Mouse (Mus musculus) Patski (cell line): ENCODE results near the gene Nt5c3. TPM values are rescaled to one million over a fixed set of nuclear protein-coding genes. Genes with fewer than 3 reads are reported as not detected.

Experiments
- ATAC-seq: fragments of 100-300 bp; one replicate; pipeline ENCODE4 v1.8.0; 2021
- CTCF ChIA-PET: fragments of 350-600 bp; sonication (Branson Sonifier 250); formaldehyde crosslinking; loops from one replicate; lab custom pipeline; 2022; ENCODE audit warnings: inconsistent platforms; lab: Charles Lee
- POLR2A ChIA-PET: fragments of 350-600 bp; sonication (Branson Sonifier 250); formaldehyde crosslinking; loops from one replicate; lab custom pipeline; 2022; ENCODE audit warnings: antibody characterized with exemption, inconsistent platforms; lab: Charles Lee
- DNase-seq: peaks from one replicate; pipeline ENCODE4 v3.0.0-alpha.2; 2011; ENCODE audit warnings: low read depth, low spot score
- H3K27me3 ChIP-seq: fragments of 371-371 bp; one replicate; pipeline ENCODE4 v1.5.1; 2021
- CTCF ChIP-seq: fragments of 100-300 bp; IDR thresholded peaks from one replicate; pipeline ENCODE4 v1.5.1; 2021
- in situ Hi-C: fragments of 300-500 bp; cut with MboI; formaldehyde crosslinking; loops from 3 replicates; pipeline ENCODE4 v1.11.1; 2018; ENCODE audit warnings: low pct_unique_long_range_greater_than_20kb, mixed read lengths
- polyA plus RNA-seq: library from polyadenylated mRNA; unstranded; gene quantifications from one replicate; pipeline ENCODE4 v1.2.3, GENCODE M21; 2021

Nt5c3 gene
- polyA plus RNA-seq, 1 experiment from 2014 or later, result 37.3 TPM

DNA sequence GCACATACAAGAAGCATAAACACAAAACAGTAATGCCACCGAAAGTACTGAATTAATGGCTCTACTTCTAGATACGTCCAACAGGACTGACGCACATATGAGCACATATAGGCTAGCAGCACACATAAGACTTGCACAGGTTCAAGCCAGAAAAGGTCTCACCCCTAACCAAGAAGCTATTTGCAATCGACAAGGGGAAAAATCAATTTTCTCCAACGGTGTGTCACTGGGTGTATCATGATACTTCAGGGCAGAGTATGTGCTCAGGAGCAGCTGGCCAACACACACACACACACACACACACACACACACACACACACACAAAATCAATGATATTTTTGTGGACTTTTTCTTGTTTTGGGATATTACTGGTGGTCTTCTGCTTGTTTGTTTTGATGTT lies 18.2 kb downstream of the Nt5c3 start:
- no peak for DNase-seq
- no peak for ATAC-seq
- in situ Hi-C loops, result loop anchor here (5.0 kb wide), 1 partner anchor 93 kb away; no protein-coding TSS in a partner anchor
- ChIA-PET CTCF (no interaction called here), POLR2A (no interaction called here)
- no peaks in the 10 kb centered on the region for H3K27me3 ChIP-seq
- no peak for TF ChIP-seq CTCF

GRCm38 (mm10) chr6:56904982-56905381 lies 18.8 kb downstream of the Nt5c3 start:
- H3K27me3 ChIP-seq, result no peaks in the 10 kb centered on the region
- ATAC-seq (no peak), DNase-seq (no peak)
- ChIA-PET CTCF (no interaction called here), POLR2A (no interaction called here)
- TF ChIP-seq CTCF, result no peak
- in situ Hi-C loops, result loop anchor here (5.0 kb wide), 1 partner anchor 93 kb away; no protein-coding TSS in a partner anchor

DNA sequence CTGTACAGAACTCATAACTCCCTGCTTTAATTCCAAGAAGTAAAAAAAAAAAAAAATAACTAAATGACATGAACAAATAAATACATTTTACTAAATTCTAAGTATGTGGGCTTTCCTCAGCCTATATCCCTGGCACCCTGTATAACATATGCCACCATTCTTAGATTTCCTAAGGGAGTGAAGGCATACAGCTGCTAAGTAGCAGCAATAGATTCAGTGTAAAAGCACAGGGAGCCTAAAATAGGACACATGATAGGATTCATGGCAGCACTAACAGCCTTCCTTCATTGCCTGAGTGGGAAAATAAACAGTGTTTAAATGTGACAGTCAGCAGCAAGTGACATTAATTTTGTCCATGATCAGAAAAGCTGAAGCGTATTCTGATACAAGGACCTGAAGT lies 19.4 kb downstream of the Nt5c3 start:
- CTCF ChIA-PET, result interaction anchor here (1.0 to 1.4 kb wide), 2 partner anchors 12 to 13 kb away, joined by 3 read pairs; no protein-coding TSS in a partner anchor
- no peak for TF ChIP-seq CTCF
- no peak for ATAC-seq
- POLR2A ChIA-PET, result no interaction called here
- no peak for DNase-seq
- no peaks in the 10 kb centered on the region for H3K27me3 ChIP-seq
- in situ Hi-C loops, result no loop called here

DNA sequence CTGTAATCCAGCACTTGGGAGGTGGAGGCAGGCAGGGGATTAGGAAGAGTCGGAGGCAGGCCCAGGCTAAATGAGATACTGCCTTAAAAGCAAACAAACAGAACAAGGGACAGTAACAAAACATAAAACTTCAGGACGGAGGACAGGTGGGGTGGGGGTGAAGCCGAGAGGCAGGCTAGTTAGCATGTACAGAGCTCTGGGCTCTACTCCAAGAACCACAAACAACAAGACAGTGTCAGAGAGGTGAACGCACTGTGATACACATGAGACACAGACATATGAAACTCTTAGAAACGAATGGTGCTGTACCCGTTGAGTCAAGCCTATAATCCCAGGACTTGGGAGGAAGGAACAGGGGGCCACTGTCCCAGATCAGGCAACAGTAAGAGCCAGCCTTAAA lies 19.9 kb downstream of the Nt5c3 start:
- ChIA-PET POLR2A (no interaction called here), CTCF (interaction anchor here (1.0 to 1.4 kb wide), 2 partner anchors 12 to 14 kb away, joined by 3 read pairs; no protein-coding TSS in a partner anchor)
- in situ Hi-C loops, result no loop called here
- ATAC-seq (peak; percentile 34), DNase-seq (no peak)
- no peak for TF ChIP-seq CTCF
- no peaks in the 10 kb centered on the region for H3K27me3 ChIP-seq

GRCm38 (mm10) chr6:56902606-56903520 lies 20.9 kb downstream of the Nt5c3 start:
- TF ChIP-seq CTCF, result no peak
- POLR2A ChIA-PET, result no interaction called here
- H3K27me3 ChIP-seq, result no peaks in the 10 kb centered on the region
- ATAC-seq (no peak), DNase-seq (no peak)
- CTCF ChIA-PET, result interaction anchor here (0.7 to 4.0 kb wide), 3 partner anchors 11 to 93 kb away, joined by 3 to 16 read pairs (median 3); no protein-coding TSS in a partner anchor
- in situ Hi-C loops, result no loop called here

- ChIA-PET POLR2A (no interaction called here), CTCF (interaction anchor here (1.0 to 4.0 kb wide), 2 partner anchors 15 to 18 kb away, joined by 3 to 16 read pairs; no protein-coding TSS in a partner anchor)
- H3K27me3 ChIP-seq, result no peaks in the 10 kb centered on the region
- peak; percentile 65 for ATAC-seq
- no peak for TF ChIP-seq CTCF
- in situ Hi-C loops, result no loop called here
- DNase-seq, result no peak
Observed at GRCm38 (mm10) chr6:56901824-56902386, 21.8 kb downstream of the Nt5c3 start.

DNA sequence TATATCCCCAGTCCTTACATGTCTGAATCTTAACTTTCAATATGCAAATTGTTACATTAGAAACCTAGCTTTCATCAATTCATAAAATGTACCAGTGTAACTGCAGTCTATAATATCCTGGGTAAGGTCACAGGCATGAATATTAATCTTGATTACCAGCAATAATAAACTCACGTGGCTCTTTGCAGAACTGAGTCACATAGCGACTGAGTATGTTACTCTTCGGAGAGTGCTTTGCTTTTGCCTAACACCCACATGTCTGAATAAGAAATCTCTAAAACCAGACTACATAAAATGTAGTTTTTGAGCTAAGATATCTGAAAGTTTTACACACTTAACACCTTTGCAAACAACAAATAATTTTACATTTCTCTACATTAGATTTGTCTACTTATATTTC lies 22.4 kb downstream of the Nt5c3 start:
- CTCF ChIA-PET, result interaction anchor here (1.0 to 4.0 kb wide), 2 partner anchors 15 to 19 kb away, joined by 3 to 16 read pairs; no protein-coding TSS in a partner anchor
- no peak for TF ChIP-seq CTCF
- no peaks in the 10 kb centered on the region for H3K27me3 ChIP-seq
- ATAC-seq, result no peak
- in situ Hi-C loops, result no loop called here
- no peak for DNase-seq
- POLR2A ChIA-PET, result no interaction called here

GRCm38 (mm10) chr6:56899601-56900000 lies 24.1 kb downstream of the Nt5c3 start:
- DNase-seq, result no peak
- ATAC-seq, result no peak
- no peak for TF ChIP-seq CTCF
- ChIA-PET CTCF (interaction anchor here (1.2 to 4.0 kb wide), 5 partner anchors 9 to 78 kb away, joined by 3 to 16 read pairs (median 4); partner anchors contain the start of genes Nt5c3 and Vmn1r4), POLR2A (no interaction called here)
- in situ Hi-C loops, result no loop called here
- no peaks in the 10 kb centered on the region for H3K27me3 ChIP-seq

DNA sequence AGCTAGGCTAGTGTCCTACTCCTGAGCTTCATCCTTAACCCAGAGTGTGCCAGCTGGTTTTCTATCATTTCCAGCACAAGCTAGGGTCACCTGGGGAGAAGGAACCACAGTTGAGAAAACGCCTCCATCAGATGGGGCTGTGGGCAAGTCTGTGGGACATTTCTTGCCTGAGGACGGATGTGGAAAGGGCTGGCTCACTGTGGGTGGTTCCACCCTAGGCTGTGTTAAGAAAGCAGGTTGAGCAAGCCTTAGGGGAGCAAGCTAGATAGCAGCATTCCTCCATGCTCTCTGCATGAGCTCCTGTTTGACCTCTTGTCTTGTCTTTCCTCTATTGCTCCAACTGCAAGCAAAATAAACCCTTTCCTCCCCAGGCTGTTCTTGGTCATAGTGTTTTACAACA lies 33.0 kb downstream of the Nt5c3 start:
- H3K27me3 ChIP-seq, result no peaks in the 10 kb centered on the region
- CTCF ChIA-PET, result no interaction called here
- no peak for TF ChIP-seq CTCF
- in situ Hi-C loops, result no loop called here
- ATAC-seq (no peak), DNase-seq (no peak)
- POLR2A ChIA-PET, result no interaction called here

- DNase-seq (no peak), ATAC-seq (no peak)
- ChIA-PET POLR2A (no interaction called here), CTCF (interaction anchor here (1.5 kb wide), 1 partner anchor 8 kb away, joined by 3 read pairs; no protein-coding TSS in a partner anchor)
- no peak for TF ChIP-seq CTCF
- in situ Hi-C loops, result no loop called here
- H3K27me3 ChIP-seq, result no peaks in the 10 kb centered on the region
Observed at GRCm38 (mm10) chr6:56888561-56888960, 35.2 kb downstream of the Nt5c3 start.
